Mouse (Mus musculus) limb, embryonic 13.5 days (tissue): ENCODE measurements around the gene Lipt2. TPM values are rescaled to one million over a fixed set of nuclear protein-coding genes. Genes with fewer than 3 reads are reported as not detected.
A peak's percentile ranks its signal among the peaks of the same experiment; 100 is the strongest.

Experiments used
- ATAC-seq: fragments of 200-750 bp; cut with Nextera tagmentation; 2 replicates; pipeline ENCODE4 v1.8.0; 2017; ENCODE audit warnings: low read depth, moderate number of reproducible peaks, moderate TSS enrichment; ENCODE audit not compliant: low FRiP score
- H3K27ac ChIP-seq: fragments of 300-500 bp; sonication (generic); 2 replicates; pipeline ENCODE4 v1.5.1; 2015; ENCODE audit warnings: inconsistent platforms, mild to moderate bottlenecking, moderate library complexity
- H3K27me3 ChIP-seq: fragments of 300-500 bp; sonication (generic); 2 replicates; pipeline ENCODE4 v1.6.1; 2015; ENCODE audit warnings: mild to moderate bottlenecking, inconsistent platforms
- H3K36me3 ChIP-seq: fragments of 300-500 bp; sonication (generic); 2 replicates; pipeline ENCODE4 v1.6.1; 2015; ENCODE audit warnings: inconsistent platforms, mild to moderate bottlenecking, moderate library complexity
- H3K4me1 ChIP-seq: fragments of 300-500 bp; sonication (generic); 2 replicates; pipeline ENCODE4 v1.6.1; 2015; ENCODE audit warnings: inconsistent platforms
- H3K4me2 ChIP-seq: fragments of 300-500 bp; sonication (generic); replicated peaks from 2 replicates; pipeline ENCODE4 v1.6.1; 2015; ENCODE audit warnings: inconsistent platforms, mild to moderate bottlenecking, moderate library complexity
- H3K4me3 ChIP-seq: fragments of 300-500 bp; sonication (generic); 2 replicates; pipeline ENCODE4 v1.5.1; 2015; ENCODE audit warnings: moderate library complexity, mild to moderate bottlenecking, inconsistent platforms
- H3K9ac ChIP-seq: fragments of 300-500 bp; sonication (generic); 2 replicates; pipeline ENCODE4 v1.6.1; 2015; ENCODE audit warnings: mild to moderate bottlenecking, inconsistent platforms
- H3K9me3 ChIP-seq: fragments of 300-500 bp; sonication (generic); 2 replicates; pipeline ENCODE4 v1.6.1; 2016; ENCODE audit warnings: inconsistent platforms
- WGBS: fragments of 180-500 bp; shearing (Covaris S2); methylation state at CpG from one replicate; pipeline ENCODE4 v1.1.7; 2015; 5-methylcytosine and 5-hydroxymethylcytosine counted together
- polyA plus RNA-seq: library from polyadenylated mRNA; unstranded; fragments of >200 nt; fragmentation: Nextera tagmentation; extraction: Ambion mirVana; gene quantifications from 2 replicates; pipeline ENCODE4 v1.2.1, GENCODE M21; 2015

Lipt2 gene
- polyA plus RNA-seq, result 24.8 and 28.8 TPM in 2 replicates

DNA sequence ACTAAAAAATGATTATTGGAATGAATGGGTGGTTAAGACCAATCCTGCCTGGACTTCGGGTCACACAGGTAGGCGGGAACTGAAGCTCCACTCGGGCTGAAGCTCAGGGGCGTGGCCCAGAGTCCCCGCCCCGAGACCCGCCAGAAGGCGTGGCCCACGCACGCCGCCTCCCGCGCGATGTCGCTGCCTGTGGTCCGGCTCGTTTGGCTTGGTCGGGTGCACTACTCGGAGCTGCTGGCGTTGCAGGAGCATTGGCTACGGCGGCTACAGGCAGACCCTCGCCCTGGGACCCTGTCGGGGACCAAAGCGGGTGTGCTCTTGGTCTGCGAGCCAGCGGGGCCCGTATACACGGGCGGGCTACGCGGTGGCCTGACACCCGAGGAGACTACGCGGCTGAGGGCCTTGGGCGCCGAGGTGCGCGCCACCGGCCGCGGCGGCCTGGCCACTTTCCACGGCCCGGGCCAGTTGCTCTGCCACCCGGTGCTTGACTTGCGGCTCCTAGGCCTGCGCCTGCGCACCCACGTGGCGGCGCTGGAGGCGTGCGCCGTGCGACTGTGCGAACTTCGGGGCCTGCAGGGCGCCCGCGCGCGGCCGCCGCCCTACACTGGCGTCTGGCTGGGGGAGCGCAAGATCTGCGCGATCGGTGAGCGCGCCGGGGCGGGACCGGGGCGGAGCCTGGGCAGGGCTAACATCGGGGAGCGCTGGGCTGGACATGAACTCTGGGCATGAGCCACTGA, at the start of gene Lipt2:
Gene Lipt2, plus strand, starts transcription at position 173 of the 737 bp plus-strand sequence.
- WGBS, result under 1% methylated on average over 70 of the region's 78 CpGs
- Histone ChIP-seq H3K27me3 (no peaks in the 10 kb centered on the region), H3K4me1 (peaks cover 10% of the 10 kb centered on the region), H3K9me3 (no peaks in the 10 kb centered on the region), H3K36me3 (no peaks in the 10 kb centered on the region; the same call in 1 of the 2 replicates), H3K4me2 (peak within 1 kb of the TSS; percentile 75), H3K27ac (peak within 1 kb of the TSS; percentile 98), H3K4me3 (peak within 1 kb of the TSS; percentile 76), H3K9ac (peak within 1 kb of the TSS; percentile 94)
- peak; percentile 97 for ATAC-seq

DNA sequence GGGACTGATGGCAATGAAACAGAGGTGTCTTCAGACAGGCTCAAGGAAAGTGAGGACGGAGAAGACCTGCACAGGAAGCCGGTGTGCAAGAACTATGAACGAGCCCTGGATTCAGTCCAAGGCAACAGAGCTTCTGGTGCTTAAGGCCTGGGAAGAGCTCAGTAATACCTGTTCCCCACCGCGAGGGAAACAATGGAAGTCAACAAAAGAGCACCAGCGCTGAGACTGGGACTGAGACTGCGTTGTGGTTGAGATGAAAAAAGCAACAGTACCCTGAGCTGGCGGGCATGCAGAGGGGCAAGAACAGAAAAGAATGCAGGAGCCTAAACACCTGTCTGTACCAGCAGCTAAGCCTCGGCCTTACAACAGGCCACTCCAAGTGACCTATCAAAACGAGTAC, 47.6 kb upstream of the Lipt2 start:
- Histone ChIP-seq H3K4me3 (no peak overlapping the region), H3K4me1 (no peaks in the 10 kb centered on the region), H3K27me3 (no peaks in the 10 kb centered on the region), H3K27ac (no peak overlapping the region), H3K36me3 (peaks cover 57% of the 10 kb centered on the region), H3K9me3 (no peaks in the 10 kb centered on the region), H3K9ac (no peak overlapping the region), H3K4me2 (no peak overlapping the region)
- 76% methylated on average over 10 of the region's 10 CpGs for WGBS
- ATAC-seq, result no peak

DNA sequence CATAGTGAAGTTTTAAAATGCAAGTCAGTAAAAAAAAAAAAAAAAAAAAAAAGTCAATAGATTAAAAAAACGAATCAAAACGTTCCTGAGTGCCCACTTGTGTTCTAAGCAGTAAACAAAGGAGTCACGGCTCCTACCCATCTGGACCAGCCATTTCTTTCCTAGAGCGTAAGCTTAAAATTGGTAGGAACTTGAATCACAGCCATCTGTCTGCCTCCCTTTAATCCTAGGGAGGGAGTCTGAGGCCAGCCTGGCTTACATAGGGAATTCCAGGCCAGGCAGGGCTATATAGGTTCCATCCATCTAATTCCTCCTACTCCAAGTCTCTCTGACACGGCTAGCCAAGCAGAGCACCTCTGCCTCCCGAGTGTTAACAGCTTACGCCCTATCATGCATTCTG, 45.3 kb upstream of the Lipt2 start:
- 84% methylated on average over 7 of the region's 7 CpGs for WGBS
- Histone ChIP-seq H3K9ac (no peak overlapping the region), H3K4me1 (no peaks in the 10 kb centered on the region), H3K27me3 (no peaks in the 10 kb centered on the region), H3K4me3 (no peak overlapping the region), H3K4me2 (no peak overlapping the region), H3K36me3 (peaks cover 68% of the 10 kb centered on the region), H3K27ac (no peak overlapping the region), H3K9me3 (no peaks in the 10 kb centered on the region)
- ATAC-seq, result no peak

DNA sequence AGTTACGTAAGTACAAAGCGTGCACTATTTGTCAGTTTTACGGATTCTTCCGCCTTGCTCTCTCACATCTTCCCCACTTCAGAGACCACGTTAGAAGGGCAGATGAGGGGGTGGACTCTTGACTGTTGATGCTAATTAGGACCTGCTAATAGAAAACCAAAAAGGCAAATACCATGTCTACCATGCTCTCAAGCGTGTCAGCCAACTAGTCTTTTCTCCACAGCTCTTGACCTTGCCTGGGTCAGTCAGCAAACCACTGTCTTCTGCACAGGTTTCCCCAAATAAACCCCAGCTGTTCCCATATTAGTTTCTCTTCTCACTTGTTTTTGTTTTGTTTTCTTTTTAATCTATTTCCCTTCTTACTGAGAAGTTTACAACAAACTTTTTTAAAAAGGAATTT, 44.8 kb upstream of the Lipt2 start:
- peaks cover 69% of the 10 kb centered on the region for H3K36me3 ChIP-seq
- H3K4me2 ChIP-seq, result no peak overlapping the region
- no peaks in the 10 kb centered on the region for H3K27me3 ChIP-seq
- 91% methylated on average over 6 of the region's 6 CpGs for WGBS
- no peak overlapping the region for H3K9ac ChIP-seq
- H3K9me3 ChIP-seq, result no peaks in the 10 kb centered on the region
- no peak overlapping the region for H3K4me3 ChIP-seq
- H3K4me1 ChIP-seq, result no peaks in the 10 kb centered on the region
- ATAC-seq, result no peak
- no peak overlapping the region for H3K27ac ChIP-seq

DNA sequence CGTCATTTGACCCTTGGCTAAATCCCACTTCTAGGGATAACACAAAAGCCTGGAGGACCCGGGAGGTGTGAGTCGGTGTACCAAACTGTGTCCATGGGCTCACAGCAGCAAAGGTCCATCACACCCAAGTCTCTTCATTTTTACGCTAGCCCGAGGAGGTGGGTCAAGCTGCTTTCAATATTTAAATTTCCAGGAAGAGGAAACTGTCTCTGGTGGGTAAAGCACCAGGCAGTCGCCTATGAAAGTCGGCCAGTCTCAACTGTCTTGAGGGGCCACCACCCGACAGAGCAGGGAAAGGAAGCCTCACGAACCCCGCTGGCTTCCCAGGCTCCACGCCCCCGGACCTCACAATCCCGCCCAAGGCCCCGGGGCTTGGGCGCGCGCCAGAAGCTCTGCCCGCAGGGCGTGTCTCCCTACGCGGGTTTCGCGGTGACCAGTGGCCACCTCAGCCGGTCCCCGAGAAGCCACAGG, 38.3 kb upstream of the Lipt2 start:
- 0% methylated on average over 23 of the region's 25 CpGs for WGBS
- H3K36me3 ChIP-seq, result peaks cover 27% of the 10 kb centered on the region
- H3K4me3 ChIP-seq, result peak overlapping the region; percentile 96
- H3K9ac ChIP-seq, result peak overlapping the region; percentile 89
- H3K4me1 ChIP-seq, result peaks cover 16% of the 10 kb centered on the region
- no peaks in the 10 kb centered on the region for H3K27me3 ChIP-seq
- H3K27ac ChIP-seq, result peak overlapping the region; percentile 79
- H3K4me2 ChIP-seq, result peak overlapping the region; percentile 78
- peak; percentile 57 for ATAC-seq
- H3K9me3 ChIP-seq, result no peaks in the 10 kb centered on the region

DNA sequence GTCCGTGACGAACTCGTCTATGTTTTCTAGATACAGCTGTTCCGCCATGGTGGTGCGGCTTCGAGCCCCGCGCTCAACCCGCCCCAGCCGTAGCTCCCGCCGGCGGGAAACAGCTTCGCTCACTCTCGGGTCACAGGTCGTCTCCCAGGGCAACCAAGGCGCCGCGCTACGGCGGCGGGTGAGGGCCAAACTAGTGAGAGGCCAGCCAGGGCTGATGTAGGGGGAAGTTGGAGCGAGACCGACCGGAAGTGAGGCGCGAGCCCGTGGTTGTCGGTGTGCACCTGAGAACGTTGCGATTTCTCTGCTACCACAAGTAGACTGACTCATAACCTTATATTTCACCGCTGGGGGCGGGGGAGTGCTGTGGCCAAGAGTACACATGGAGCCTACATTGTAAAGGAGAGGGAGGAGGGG, 37.7 kb upstream of the Lipt2 start, which contains the start of gene Pold3:
Gene Pold3, minus strand, starts transcription at position 190 of the 414 bp plus-strand sequence.
- Histone ChIP-seq H3K9me3 (no peaks in the 10 kb centered on the region), H3K4me1 (peaks cover 16% of the 10 kb centered on the region), H3K27ac (peak within 1 kb of the TSS; percentile 84), H3K4me3 (peak within 1 kb of the TSS; percentile 96), H3K27me3 (no peaks in the 10 kb centered on the region), H3K4me2 (peak within 1 kb of the TSS; percentile 78), H3K9ac (peak within 1 kb of the TSS; percentile 89), H3K36me3 (peaks cover 27% of the 10 kb centered on the region)
- peak; percentile 95 for ATAC-seq
- WGBS, result under 1% methylated on average over 32 of the region's 33 CpGs

DNA sequence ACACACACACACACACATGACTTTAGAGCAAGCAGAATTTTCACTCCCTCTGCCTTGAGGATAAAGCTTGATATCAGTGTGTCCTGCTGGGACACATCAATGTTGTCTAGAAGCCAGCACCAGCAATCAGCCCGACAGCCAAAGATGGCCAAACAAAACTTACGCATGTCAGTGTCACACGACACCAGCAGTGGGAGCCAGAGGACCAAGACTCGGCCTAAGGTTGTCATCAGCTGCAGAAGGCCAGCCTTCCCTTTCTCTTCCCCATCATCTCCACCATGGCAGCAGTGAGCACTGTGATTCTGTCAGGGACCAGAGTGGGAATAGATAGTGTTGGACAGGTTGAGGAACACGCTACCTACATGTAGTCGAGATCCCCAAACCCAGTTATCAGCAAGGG, 35.6 kb upstream of the Lipt2 start:
- Histone ChIP-seq H3K27me3 (no peaks in the 10 kb centered on the region), H3K27ac (no peak overlapping the region), H3K4me3 (no peak overlapping the region), H3K4me2 (no peak overlapping the region), H3K4me1 (peaks cover 16% of the 10 kb centered on the region), H3K36me3 (peaks cover 9% of the 10 kb centered on the region), H3K9ac (no peak overlapping the region), H3K9me3 (no peaks in the 10 kb centered on the region)
- no peak for ATAC-seq
- 58% methylated on average over 6 of the region's 6 CpGs for WGBS

DNA sequence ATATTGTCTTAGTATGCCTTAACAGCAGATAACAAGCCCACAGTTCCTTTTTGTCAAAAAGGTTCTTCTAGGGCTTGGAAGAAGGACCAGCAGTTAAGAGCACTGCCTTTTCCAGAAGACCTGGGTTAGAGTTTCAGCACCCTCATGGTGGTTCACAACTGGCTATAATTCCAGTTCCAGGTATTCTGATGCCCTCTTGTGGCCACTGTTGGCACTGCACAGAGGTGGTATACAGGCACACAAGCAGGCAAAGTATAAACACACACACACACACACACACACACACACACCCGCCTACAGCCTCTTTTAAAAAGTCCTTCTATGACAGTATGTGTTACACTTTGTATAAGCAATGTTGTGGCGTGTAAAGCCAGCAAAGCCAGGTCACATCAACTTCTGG, 34.9 kb upstream of the Lipt2 start:
- Histone ChIP-seq H3K36me3 (peaks cover 2% of the 10 kb centered on the region; the same call in 1 of the 2 replicates), H3K4me2 (no peak overlapping the region), H3K27ac (no peak overlapping the region), H3K4me3 (no peak overlapping the region), H3K4me1 (peaks cover 16% of the 10 kb centered on the region), H3K9ac (no peak overlapping the region), H3K9me3 (no peaks in the 10 kb centered on the region), H3K27me3 (no peaks in the 10 kb centered on the region)
- ATAC-seq, result no peak
- WGBS, result 87% methylated on average over 2 of the region's 2 CpGs

DNA sequence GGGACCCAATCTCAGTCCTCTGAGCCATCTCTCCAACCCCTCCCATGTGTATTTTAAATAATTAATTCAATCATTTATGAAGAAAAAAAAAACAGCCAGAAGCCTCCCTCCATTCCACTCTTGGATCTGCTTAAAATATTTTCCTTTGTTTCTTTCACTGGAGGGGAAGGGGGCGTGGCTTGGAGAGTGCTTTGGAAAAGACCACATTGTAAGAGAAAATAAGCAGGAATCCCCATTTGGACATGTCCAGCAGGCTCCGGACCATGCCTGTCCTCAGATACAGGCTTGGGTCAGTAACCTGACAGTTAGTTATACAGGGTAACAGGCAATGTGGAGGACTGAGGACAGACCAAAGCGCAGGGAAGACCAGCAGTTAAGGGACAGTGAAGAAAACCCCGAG, 33.9 kb upstream of the Lipt2 start:
- H3K36me3 ChIP-seq, result no peaks in the 10 kb centered on the region
- no peaks in the 10 kb centered on the region for H3K27me3 ChIP-seq
- peaks cover 11% of the 10 kb centered on the region for H3K4me1 ChIP-seq
- no peak overlapping the region for H3K9ac ChIP-seq
- WGBS, result 79% methylated on average over 4 of the region's 4 CpGs
- no peaks in the 10 kb centered on the region for H3K9me3 ChIP-seq
- H3K27ac ChIP-seq, result no peak overlapping the region
- no peak for ATAC-seq
- no peak overlapping the region for H3K4me2 ChIP-seq
- H3K4me3 ChIP-seq, result no peak overlapping the region

DNA sequence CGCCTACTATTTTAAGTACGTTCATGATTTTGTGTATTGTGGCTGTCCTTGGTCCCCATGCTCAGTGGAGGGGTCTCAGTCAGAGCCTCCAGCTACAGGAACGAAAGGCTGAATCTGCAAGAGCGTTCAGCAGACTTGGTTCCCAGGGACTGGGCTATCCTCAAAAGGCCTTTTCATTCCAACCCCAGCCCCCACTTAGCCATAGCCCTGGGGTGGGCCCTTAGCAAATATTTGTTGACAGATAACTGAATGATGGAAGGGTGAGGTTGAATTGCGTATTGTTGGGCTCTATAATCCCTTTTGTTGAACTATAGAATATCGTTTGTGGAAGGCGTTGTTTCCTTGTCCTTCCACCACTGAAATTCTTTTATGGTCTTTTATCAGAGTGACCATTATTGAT, 32.6 kb upstream of the Lipt2 start:
- Histone ChIP-seq H3K9me3 (no peaks in the 10 kb centered on the region), H3K4me1 (0 out of 2 replicates have a peak, but pooled peaks cover 6% of the 10 kb centered on the region), H3K36me3 (no peaks in the 10 kb centered on the region), H3K4me3 (no peak overlapping the region), H3K4me2 (no peak overlapping the region), H3K27me3 (no peaks in the 10 kb centered on the region), H3K27ac (no peak overlapping the region), H3K9ac (no peak overlapping the region)
- 91% methylated on average over 7 of the region's 7 CpGs for WGBS
- no peak for ATAC-seq

DNA sequence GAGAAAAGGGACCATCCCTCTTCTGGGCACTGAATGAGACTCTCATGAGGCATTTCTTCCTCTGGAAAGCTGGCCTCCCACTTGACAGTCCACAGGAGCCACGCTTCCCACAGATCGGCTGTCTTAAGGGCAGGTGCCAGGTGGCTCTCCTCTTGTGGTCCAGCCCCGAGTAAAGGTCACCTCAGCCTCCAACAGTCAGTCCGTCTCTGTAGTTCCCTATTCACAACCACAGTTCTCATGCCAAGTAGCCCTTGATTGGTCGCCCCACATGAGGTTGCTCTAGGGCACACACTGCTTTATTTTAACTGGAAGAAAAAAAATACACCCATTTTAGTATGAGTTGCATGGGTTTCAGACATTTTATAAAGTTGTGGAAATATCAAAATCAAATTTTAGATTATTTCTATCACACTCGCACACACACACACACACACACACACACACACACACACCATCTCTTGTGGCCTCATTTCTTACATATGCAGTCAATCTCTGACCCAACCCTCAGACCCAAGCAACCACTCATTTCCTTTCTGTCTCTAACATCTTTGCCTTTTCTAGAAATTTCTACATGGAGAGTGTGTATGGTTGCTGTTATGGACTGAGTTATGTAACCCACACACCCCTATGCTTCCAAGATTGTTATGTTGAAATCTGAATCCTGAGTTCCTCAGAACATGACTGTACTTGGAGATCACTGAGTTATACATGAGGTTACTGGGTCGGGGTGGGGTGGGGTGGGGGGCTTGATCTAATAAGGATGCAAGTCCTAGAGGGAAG, 30.6 kb upstream of the Lipt2 start:
- H3K9me3 ChIP-seq, result no peaks in the 10 kb centered on the region
- H3K36me3 ChIP-seq, result no peaks in the 10 kb centered on the region
- ATAC-seq, result no peak
- H3K4me1 ChIP-seq, result no peaks in the 10 kb centered on the region
- 79% methylated on average over 7 of the region's 7 CpGs for WGBS
- no peak overlapping the region for H3K4me2 ChIP-seq
- no peaks in the 10 kb centered on the region for H3K27me3 ChIP-seq
- no peak overlapping the region for H3K9ac ChIP-seq
- H3K27ac ChIP-seq, result no peak overlapping the region
- H3K4me3 ChIP-seq, result no peak overlapping the region

DNA sequence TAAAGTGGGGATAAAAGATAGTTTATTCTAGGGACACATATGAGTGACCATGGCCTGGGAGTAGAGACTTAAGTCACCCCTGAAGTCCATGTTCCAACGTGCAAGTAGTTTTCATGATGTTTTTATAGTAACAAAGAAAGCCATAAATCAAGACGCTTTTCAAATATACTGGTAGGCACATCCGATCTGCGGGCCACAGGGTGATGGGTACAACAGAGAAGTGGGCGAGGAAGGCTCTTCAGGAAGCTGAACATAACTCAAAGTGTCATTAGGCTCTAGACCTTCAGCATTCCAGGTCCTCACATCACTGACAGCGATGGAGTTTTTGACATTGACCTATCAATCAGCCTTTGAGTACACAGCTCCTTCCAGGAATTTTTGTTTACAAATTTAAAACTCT, 28.5 kb upstream of the Lipt2 start:
- no peak overlapping the region for H3K27ac ChIP-seq
- H3K36me3 ChIP-seq, result no peaks in the 10 kb centered on the region
- ATAC-seq, result no peak
- H3K4me3 ChIP-seq, result no peak overlapping the region
- H3K9ac ChIP-seq, result no peak overlapping the region
- 65% methylated on average over 6 of the region's 6 CpGs for WGBS
- H3K4me2 ChIP-seq, result no peak overlapping the region
- no peaks in the 10 kb centered on the region for H3K9me3 ChIP-seq
- H3K27me3 ChIP-seq, result no peaks in the 10 kb centered on the region
- no peaks in the 10 kb centered on the region for H3K4me1 ChIP-seq
